Mouse (Mus musculus) common myeloid progenitor, adult 5-6 weeks (primary cell): ENCODE results near the gene Dedd. TPM values are rescaled to one million over a fixed set of nuclear protein-coding genes. Genes with fewer than 3 reads are reported as not detected.
"Not testable (repeated sequence)": the region's sequence is repeated elsewhere in the genome, so short reads cannot be mapped to it uniquely, and the experiment has no call there.

Experiments
- ATAC-seq: replicated peaks from 2 replicates; pipeline ENCODE4 v1.8.0; 2016; ENCODE audit warnings: low read depth, mild to moderate bottlenecking, moderate TSS enrichment, inconsistent platforms; ENCODE audit not compliant: poor library complexity, severe bottlenecking
- total RNA-seq: library from RNA; stranded (forward); fragments of 200-1000, 187-1606 nt; gene quantifications from 2 replicates; pipeline ENCODE4 v1.2.3, GENCODE M21; 2017

Gene Dedd
- total RNA-seq, 1 experiment from 2014 or later: 16.4 TPM

DNA sequence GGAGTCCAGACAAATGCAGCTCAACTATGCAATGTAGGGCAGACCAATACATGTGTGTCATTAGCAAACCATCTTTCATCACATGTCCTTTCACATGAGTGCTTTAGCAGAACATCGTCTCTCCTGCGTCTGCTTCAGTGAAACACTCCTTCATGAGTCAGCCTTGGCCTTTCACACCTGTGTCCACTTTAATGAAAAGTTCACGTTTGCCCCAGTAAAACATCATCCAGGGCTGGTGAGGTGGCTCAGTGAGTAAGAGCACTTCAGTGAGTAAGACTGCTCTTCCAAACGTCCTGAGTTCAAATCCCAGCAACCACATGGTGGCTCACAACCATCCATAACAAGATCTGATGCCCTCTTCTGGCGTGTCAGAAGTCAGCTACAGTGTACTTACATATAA lies 22.8 kb upstream of the Dedd start:
- not testable (repeated sequence) for ATAC-seq

DNA sequence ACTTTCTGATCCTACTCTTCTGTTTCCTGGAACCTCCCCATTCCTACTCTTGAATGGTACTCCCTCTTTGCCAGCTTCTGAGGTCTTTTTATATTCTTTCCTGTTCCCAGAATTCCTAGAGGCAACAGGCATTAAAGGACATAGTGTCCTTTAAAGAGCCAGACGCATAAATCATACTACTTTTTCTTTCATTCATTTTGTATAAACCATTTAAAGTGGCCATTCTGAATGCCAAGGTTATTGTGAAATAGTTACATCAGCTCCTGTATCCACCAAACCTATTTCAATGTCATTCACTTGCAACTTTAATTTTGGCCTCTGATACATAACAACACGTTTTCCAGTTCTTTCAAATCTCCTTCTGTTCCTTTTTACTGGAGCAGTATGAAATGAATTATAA lies 19.6 kb upstream of the Dedd start:
- ATAC-seq: no peak

DNA sequence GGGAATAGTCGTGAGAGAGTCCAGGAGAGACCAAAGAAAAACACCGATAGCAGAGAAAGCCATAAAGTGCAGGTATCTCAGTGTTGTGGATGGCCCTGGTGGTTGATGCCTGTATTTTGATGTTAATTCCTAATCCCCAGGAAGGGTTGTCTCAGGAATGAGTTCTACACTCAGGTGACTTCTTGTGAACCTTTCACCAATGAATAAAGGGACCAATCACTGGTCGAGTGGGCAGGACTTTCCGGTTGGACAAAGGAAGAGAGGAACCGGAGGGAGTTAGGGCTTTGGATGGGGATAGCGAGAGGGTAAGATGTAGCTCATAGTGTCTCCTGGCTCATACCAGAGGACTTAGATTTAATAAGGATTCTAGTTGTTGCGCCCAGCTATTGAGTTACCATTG lies 9.2 kb upstream of the Dedd start:
- no peak for ATAC-seq

DNA sequence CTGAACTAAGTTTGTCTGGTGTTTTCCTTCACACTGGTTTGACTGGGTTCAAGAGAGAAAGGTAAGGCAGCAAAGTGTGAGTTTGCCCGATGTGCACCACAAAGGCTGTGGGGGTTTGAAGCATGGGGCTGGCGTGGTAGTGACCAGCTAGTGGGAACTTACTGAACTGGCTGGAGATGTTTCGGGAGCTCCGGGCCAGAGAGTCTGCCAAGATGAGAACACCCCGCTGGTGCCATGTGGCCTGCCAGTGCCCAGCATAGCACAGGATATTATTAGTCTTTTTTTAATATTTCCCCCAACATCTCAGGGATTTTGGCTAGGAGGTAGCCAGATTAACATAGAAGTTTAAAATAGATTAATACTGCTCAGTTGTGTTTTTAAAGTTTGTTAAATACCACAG lies 8.8 kb upstream of the Dedd start:
- no peak for ATAC-seq

DNA sequence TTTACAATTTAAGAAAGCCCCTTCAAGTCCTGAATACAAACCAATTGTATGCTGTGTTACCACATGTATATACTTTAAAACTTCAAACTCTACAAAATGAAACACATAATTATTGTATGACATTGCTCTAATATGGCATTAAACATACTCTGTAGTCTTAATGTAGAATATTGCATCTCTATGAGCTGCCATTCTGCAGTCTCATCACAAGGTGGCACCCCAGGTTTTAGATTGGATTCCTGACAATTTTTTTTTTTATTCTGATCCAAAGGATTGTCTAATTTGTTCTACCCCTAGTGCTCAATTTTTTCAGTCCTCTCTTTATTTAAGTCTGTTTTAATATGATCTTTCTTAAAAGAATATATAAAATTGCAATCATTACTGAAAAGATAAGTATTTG lies 7.5 kb upstream of the Dedd start:
- peak; percentile 72 for ATAC-seq

DNA sequence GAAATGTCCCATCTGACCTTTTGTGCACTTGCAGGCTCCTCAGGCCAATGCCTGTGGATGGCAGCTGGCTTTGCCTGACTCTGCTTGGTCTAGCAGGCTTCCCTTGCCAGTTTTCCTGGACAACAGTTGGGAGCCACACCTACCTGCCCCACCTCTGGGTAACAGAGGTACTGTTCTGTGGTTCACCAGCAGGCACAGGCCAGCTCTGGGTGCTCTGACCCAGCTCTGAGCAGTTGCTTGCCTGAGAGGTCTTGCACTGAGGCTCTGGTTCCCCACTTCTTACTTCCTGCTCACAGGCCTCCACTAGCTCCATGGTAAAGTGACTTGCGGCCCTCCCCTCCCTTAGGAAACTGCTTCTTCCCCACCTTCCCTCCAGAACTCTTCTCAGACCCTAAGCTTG lies 6.9 kb upstream of the Dedd start:
- ATAC-seq: 0 out of 2 replicates have a peak, but pooled peaks have one; percentile 38

DNA sequence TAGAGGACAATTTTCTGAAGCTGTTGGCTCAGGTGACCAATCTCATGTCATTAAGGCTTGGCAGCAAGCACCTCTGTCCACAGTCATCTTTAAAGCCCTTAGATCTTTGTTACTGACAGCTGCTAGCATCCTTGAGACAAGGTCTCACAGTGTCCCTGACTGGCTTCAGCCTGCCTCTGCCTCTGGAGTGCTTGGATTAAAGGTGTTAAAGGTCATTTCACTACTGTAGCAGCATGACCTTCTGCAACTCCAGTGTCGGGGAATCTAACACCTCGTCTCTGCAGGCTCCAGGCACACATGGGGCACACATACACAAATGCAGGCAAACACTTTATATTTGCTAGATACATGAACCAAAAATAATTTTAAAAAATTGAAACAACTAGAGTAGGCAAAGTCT lies 3.4 kb upstream of the Dedd start:
- no peak for ATAC-seq

DNA sequence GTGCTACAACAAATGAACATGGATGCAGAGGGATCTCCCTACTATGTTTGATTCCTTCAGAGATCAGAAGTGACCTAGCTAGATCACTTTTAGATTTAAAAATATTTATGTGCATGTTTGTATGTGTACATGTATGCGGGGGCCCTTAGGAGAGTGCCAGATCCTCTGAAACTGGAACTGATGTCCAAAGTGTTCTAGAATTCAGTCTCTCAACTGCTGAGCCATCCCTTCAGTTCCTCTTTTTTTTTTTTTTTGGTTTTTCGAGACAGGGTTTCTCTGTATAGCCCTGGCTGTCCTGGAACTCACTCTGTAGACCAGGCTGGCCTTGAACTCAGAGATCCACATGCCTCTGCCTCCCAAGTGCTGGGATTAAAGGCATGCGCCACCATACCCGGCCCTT lies 2.4 kb upstream of the Dedd start:
- ATAC-seq: not testable (repeated sequence)

DNA sequence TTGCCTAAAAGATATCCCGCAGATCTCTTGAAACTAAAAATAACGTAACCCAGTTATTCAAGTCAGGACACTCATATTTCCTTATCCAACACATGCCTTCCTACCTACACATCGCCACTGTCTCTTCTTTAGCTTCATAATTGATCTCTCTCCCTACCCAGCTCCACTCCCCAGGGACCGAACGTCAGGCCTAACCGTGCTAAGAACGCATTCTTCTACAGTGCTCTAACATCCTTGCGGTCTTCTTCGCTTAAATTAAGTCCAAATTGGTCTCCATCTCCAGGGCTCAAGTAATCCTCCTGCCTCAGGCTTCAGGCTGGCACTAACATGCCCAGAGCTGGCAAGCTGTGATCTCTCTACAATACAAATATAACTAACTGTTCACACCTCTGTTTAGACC lies 701 bp upstream of the Dedd start:
- ATAC-seq: no peak

DNA sequence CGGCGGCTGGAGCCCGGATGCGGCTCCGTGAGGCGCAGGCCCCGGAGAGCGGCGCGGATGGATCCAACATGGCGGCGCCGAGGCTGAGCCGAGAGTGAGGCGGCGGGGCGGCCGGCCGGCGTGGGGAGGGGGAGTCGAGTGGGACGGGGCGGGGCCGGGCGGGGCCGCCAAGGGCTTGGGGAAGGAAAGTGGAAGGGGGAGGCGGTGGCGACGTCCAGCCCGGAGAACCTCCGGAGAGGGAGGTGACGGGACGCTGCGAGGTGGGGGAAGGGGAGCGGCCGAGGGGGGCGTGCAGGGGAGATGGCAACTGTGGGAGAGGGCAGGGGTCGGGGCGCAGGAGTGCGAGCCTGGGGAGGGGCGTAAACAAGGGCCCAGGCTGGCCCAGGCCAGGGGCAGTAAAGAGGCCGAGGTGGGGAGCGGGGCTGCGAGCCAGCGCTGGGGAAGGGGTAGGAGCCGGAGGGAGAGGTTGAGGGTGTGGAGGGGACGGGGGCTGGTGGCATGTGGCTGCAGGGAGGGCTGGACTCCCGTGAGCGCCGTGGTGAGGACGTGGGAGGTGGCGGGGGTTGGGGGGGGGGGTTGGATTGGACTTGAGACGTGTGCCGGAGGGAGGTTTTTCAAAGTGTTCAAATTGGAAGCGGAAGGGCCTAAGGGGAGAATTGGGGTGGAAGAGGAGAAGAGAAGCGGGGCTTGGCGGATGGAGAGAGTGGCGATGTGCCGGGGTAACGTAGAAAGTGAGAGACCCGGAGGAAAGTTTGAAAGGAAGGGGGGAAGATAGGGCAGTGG lies 679 bp downstream of the Dedd start:
- peak; percentile 31 for ATAC-seq

DNA sequence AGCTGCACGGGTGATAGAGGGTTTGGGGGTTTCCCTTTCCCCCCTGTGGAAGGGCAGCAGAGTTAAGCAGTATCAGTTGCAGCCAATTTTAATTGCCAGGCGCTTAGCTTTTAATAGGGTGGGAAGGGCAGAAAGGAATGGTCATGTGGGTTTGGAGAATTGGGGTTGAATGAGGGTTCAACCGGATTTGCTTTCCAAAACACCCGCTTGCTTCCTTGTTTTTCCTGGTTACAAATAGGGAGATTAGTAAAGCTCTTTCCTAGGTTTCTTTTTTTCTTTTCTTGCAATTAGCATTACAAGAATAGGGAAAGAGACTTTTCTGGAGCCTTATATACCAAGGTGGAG lies 1.2 kb downstream of the Dedd start:
- ATAC-seq: peak; percentile 13

DNA sequence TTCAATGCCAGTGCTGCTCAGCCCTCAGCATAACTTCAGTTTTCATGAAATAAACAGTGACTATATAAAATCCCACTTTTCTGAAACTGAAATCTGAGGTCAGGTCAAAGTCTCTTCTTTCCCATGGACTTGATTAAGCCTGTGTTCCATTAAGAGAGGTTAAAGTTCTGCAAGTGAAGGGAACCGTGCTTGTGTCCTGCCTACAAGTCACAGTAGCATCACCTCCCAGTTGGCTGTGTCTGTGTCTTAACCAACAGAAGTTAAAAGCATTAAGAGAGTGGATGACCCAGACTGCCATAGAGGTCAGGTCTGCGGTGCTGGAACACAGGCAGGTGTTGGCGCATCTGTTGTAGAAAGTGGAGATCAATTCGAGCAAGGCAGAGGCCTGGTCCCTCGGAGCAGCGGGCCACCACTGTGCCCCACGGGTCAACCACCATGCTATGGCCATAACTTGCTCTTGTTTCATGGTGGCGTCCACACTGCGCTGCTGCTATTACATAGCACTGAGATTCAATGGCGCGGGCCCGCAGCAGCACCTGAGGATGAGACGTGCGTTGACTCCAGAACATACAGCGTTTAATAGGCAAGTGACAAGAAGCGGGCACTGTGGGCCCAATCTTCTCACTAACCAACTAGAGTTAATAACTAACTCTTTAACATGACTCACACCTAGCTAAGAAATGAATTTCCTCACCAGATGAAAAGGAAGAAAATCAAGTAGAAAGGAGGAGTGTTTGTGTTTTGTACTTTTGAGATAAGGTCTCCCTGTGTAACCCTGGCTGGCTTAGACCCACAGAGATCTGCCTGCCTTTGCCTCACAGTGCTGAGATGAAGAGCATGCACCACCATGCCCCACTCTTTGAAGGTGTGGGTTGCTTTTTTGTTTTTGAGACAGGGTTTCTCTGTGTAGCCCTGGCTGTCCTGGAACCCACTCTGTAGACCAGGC lies 13.6 kb downstream of the Dedd start:
- ATAC-seq: no peak

DNA sequence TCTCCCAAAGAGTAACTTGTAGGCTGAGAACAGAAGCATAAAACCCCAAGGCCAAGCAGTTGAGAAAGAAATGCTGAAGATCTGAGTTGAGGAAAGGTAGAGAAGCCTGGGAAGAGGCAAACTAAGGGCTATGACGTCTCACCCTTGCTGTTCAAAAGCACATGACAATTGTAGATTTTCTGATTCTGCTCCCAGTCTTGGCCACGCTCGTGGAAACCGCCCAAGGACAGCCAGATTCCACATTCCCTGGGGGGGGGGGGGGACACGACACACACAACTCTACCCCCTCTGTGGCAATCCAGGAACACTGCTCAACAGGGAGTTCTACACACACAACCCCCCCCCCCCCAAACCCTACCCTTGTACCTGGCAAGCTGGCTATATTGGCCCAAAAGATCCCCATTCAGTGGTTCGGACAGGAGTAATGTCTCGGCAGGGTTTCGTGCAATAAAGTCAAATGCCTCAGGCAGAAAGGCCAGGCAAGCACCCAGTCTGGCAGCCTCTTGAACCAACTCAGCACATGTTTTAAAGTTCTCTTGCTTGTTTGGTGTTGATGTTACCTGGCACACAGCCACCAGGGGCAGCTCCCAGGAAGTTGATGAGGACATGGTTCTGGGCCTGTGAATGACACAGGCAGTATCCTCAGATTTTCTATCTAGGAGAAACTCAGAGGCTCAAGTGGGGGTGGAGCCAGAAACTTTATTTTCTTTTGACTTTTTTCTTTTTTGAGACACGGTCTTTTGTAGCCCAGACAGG lies 15.2 kb downstream of the Dedd start:
- ATAC-seq: no peak

DNA sequence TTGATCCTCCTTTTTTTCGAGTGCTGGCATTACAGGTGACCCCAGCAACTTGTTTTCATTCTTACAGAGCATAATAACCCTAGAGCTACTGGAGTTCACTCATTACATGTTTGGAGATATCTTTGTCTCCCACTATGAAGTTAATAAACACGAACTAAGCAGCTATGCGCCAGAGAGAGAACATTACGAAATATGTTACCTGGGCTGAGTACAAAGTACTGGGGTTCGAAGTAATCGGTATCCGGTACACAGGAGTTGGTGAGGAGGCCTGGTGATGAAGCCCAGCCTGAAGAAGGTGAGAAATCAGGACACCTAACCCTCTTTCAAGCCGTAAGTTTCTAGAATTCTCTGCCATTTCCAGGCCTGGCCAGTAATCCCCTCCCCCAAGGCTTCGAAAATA lies 15.8 kb downstream of the Dedd start:
- no peak for ATAC-seq

DNA sequence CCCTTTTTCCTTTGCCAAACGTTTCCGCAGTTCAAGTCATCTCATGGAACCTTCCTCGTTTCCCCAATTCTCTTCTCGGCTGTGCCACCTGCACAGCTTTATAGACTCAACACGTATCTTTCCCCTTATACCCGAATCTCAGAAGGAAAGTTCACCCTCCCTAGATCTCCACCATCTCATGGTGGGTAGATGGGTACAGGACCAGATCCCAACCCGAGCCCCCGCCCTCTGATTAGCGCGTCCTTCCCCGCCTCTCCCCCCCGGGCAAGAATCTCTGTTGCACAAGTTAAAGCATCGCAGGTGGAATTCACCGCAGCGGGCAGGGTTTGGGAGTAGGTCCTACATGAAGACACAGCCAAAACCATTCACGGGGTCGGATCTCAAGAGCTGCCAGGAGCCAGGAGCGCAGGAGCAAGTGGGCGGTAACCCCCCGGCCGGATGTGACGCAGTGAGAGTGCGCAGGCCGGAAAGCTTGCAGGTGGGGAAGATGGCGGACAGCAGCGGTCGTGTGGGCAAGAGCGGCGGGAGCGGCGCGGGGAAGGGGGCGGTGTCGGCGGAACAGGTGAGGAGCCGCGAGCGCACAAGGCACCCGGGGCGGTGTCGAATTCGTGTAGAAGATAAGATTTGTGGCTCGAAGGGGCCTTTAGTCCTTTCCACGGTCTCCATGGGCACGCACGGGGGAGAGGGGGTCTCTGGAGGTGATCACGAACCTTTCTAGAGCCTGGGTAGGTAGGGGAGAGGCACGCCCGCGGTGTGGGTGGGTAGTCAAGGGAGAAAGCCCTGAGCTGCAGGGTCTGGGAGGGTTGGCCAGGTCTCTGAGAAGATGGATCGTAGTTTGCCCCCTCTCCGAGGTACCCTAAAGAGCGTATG lies 16.5 kb downstream of the Dedd start, which contains the start of the genes Nit1 and Pfdn2:
Gene Nit1, minus strand, starts transcription at position 422 of the 870 bp plus-strand sequence.
Gene Pfdn2, plus strand, starts transcription at position 446 of the 870 bp plus-strand sequence.
- peak; percentile 98 for ATAC-seq

DNA sequence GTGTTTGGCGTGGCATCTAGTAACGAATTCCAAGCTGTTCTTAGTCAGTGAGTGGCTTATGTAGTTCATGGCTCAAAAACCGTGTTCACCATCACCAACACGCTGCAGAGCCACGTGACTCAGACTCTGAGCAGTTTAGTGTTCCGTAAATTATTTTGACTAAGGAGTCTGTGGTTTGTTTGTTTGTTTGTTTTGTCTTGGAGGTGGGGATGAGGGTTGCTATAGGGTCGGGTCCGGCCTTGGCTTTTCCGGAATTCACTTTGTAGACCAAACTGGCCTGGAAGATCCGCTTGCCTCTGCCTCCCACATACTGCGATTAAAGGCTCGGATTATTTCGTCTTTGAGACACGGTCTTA lies 17.1 kb downstream of the Dedd start:
- ATAC-seq: peak; percentile 7

DNA sequence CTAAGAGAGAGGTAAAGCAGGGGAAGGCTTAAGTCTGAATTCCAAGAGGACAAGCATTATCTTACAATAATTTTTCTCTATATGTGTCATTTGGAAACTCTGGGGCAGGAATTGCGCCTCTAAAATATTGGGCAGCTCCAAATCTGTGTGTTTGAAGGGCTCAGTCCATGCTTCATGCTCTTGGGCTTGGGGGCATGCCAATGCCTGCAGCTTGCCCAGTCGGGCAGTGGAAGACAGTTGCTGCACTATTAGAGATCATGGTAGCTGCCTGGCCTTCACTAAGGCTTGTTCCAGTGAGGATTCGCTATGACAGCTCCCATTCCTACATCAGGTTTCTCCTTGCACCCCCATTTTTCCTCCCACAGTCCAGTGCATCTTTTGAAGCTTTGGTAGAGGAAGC lies 19.7 kb downstream of the Dedd start:
- ATAC-seq: no peak

DNA sequence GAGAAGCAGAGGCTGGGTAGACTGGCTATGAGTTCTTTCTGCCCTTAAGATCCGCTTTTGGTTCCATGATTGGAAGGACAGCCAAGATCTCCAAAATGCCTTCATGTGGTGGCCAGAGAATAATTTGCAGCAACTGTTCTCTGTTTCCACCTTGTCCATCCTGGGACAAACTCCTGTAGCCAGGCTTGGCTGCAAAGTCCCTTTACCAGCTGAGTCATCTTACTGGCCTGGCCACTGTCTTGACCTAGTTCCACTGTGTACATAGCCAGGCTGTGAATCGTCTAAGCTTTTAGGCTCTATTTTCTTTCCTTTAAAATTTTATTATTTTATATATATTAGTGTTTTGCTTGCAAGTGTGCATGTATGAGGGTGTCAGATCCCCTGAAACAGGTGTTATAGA lies 20.3 kb downstream of the Dedd start:
- no peak for ATAC-seq

DNA sequence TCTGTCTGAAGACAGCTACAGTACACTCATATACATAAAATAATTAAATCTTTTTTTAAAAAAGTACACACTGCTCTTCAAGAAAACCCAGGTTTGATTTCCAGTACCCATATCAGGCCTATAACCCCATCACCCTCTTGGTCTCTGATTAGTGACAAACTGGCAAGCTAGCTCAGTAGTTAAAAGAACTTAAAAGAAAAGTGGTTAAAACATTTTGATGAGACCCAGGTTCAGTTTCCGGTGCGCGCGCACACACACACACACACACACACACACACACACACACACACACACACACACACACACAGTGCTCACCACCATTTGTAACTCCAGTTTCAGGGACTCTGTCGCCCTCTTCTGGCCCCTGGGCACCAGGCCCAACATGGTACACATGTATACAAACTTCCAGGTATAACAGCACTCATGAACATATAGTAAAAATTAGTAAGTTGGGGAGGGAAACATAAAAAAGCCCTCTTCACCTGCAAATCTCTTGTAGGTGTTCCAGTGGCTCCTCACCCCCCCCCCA lies 26.9 kb downstream of the Dedd start:
- no peak for ATAC-seq
